Mouse (Mus musculus) heart, adult 2 months (tissue): ENCODE results near the gene Aaed1. TPM values are rescaled to one million over a fixed set of nuclear protein-coding genes. Genes with fewer than 3 reads are reported as not detected.
A peak's percentile ranks its signal among the peaks of the same experiment; 100 is the strongest.
"Not testable (repeated sequence)": the region's sequence is repeated elsewhere in the genome, so short reads cannot be mapped to it uniquely, and the experiment has no call there.

Source experiments
- DNase-seq, 2 experiments: peaks; one replicate each; pipeline ENCODE4 v3.0.0; 2021
- H3K27ac ChIP-seq: fragments of 200-600 bp; 2 replicates; pipeline ENCODE4 v1.8.1; 2022
- H3K27me3 ChIP-seq: fragments of 200-500 bp; 2 replicates; pipeline ENCODE4 v1.6.1; 2012; ENCODE audit warnings: mild to moderate bottlenecking, low read length, inconsistent platforms, mixed read lengths; ENCODE audit not compliant: control insufficient read depth, insufficient read depth
- H3K36me3 ChIP-seq: fragments of 200-500 bp; 2 replicates; pipeline ENCODE4 v1.6.1; 2012; ENCODE audit warnings: low read length, inconsistent platforms; ENCODE audit not compliant: control insufficient read depth, insufficient read depth
- H3K4me1 ChIP-seq: fragments of 200-500 bp; 2 replicates; pipeline ENCODE4 v1.6.1; 2011; ENCODE audit warnings: low read length; ENCODE audit not compliant: control insufficient read depth, insufficient read depth
- H3K4me3 ChIP-seq: fragments of 200-600 bp; 2 replicates; pipeline ENCODE4 v1.8.1; 2022
- H3K79me2 ChIP-seq: fragments of 200-500 bp; replicated peaks from 2 replicates; pipeline ENCODE4 v1.6.1; 2012; ENCODE audit warnings: mild to moderate bottlenecking, inconsistent platforms, low read length, moderate library complexity, mixed read lengths; ENCODE audit not compliant: control insufficient read depth, insufficient read depth
- H3K9ac ChIP-seq: fragments of 200-500 bp; 2 replicates; pipeline ENCODE4 v1.6.1; 2012; ENCODE audit warnings: low read depth, mild to moderate bottlenecking, control low read depth, inconsistent platforms, low read length, mixed read lengths
- CTCF ChIP-seq: fragments of 200-600 bp; IDR thresholded peaks from 2 replicates; pipeline ENCODE4 v1.8.1; 2022; ENCODE audit warnings: antibody characterized with exemption, mild to moderate bottlenecking, moderate library complexity
- EP300 ChIP-seq: fragments of 200-500 bp; IDR thresholded peaks from 2 replicates; pipeline ENCODE4 v1.6.1; 2011; ENCODE audit warnings: low read depth, low read length, control low read depth; ENCODE audit not compliant: insufficient read depth
- POLR2A ChIP-seq: fragments of 200-500 bp; IDR thresholded peaks from 2 replicates; pipeline ENCODE4 v1.6.1; 2011; ENCODE audit warnings: mild to moderate bottlenecking, low read depth, low read length, control low read depth; ENCODE audit not compliant: insufficient read depth
- WGBS: fragments of 180-500 bp; shearing (Covaris S2); methylation state at CpG from one replicate; pipeline ENCODE4 v1.1.7; 2018; 5-methylcytosine and 5-hydroxymethylcytosine counted together
- intact Hi-C: fragments of 180-260 bp; cut with DNase I; formaldehyde crosslinking; loops from one replicate; pipeline ENCODE4 v1.15.1; 2025
- polyA plus RNA-seq: library from polyadenylated mRNA; depleted of rRNA; stranded (reverse); fragments of >200 nt; gene quantifications from 2 replicates; pipeline ENCODE4 v1.2.3, GENCODE M21; 2012
- total RNA-seq, 2 experiments: library from RNA; stranded (reverse); gene quantifications; 2 replicates each; pipeline ENCODE4 v1.2.3; 2021

Aaed1 gene
- total and polyA plus RNA-seq, 3 experiments = 19.6 to 65.7 (median 55.7) TPM

GRCm38 (mm10) chr13:64257010-64257813 is 55.3 kb downstream of the Aaed1 start:
- 75% methylated on average over 12 of the region's 12 CpGs for WGBS
- H3K27me3 ChIP-seq = no peaks in the 10 kb centered on the region
- no peak for DNase-seq
- H3K79me2 ChIP-seq = no peaks in the 10 kb centered on the region
- no peak overlapping the region for H3K9ac ChIP-seq
- no peak overlapping the region for H3K4me3 ChIP-seq
- no peak overlapping the region for H3K27ac ChIP-seq
- TF ChIP-seq POLR2A (no peak), EP300 (no peak), CTCF (no peak)
- H3K36me3 ChIP-seq = no peaks in the 10 kb centered on the region
- H3K4me1 ChIP-seq = no peaks in the 10 kb centered on the region; the same call in 1 of the 2 replicates
- intact Hi-C loops = no loop called here

GRCm38 (mm10) chr13:64254185-64254584 is 58.3 kb downstream of the Aaed1 start:
- DNase-seq, intact Hi-C loops, H3K9ac ChIP-seq, H3K4me3 ChIP-seq, H3K79me2 ChIP-seq, H3K27me3 ChIP-seq, H3K36me3 ChIP-seq, H3K27ac ChIP-seq, H3K4me1 ChIP-seq: not testable (repeated sequence)
- WGBS = 79% methylated on average over 11 of the region's 11 CpGs

DNA sequence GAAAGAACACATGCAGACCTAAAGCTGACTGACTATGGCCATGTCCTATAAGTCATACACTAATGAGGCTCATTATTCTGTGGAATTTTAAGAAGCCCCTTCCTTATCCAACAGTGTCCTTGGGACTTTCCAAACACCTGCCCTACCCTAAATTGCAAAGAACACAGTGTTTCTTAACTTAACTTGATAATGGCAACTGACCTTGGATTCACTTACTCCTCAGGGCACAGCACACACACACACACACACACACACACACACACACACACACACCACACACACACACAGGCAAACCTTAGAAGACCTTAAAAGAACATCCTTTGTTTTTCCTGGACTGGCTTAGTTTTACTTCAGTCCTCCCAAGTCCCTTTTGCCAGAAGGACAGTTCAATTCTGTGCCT is 58.8 kb downstream of the Aaed1 start:
- Histone ChIP-seq H3K27me3 (no peaks in the 10 kb centered on the region), H3K4me3 (no peak overlapping the region), H3K27ac (no peak overlapping the region), H3K9ac (no peak overlapping the region), H3K4me1 (no peaks in the 10 kb centered on the region), H3K79me2 (no peaks in the 10 kb centered on the region), H3K36me3 (0 out of 2 replicates have a peak, but pooled peaks cover 2% of the 10 kb centered on the region)
- no peak for TF ChIP-seq CTCF
- no peak for DNase-seq
- intact Hi-C loops = no loop called here

- intact Hi-C loops = no loop called here
- no peak overlapping the region for H3K4me3 ChIP-seq
- H3K27me3 ChIP-seq = no peaks in the 10 kb centered on the region
- no peaks in the 10 kb centered on the region for H3K79me2 ChIP-seq
- 47% methylated on average over 5 of the region's 5 CpGs for WGBS
- DNase-seq = peak in 1 of 2 experiments; percentile 27
- no peak overlapping the region for H3K9ac ChIP-seq
- 0 out of 2 replicates have a peak, but pooled peaks cover 2% of the 10 kb centered on the region for H3K36me3 ChIP-seq
- H3K27ac ChIP-seq = no peak overlapping the region
- TF ChIP-seq CTCF (no peak), POLR2A (no peak), EP300 (no peak)
- no peaks in the 10 kb centered on the region for H3K4me1 ChIP-seq
Observed at GRCm38 (mm10) chr13:64252147-64252546, 60.4 kb downstream of the Aaed1 start.

GRCm38 (mm10) chr13:64250363-64250762 is 62.1 kb downstream of the Aaed1 start:
- DNase-seq = no peak
- Histone ChIP-seq H3K9ac (no peak overlapping the region), H3K4me3 (no peak overlapping the region)

GRCm38 (mm10) chr13:64248775-64249524 is 63.6 kb downstream of the Aaed1 start:
- 7% methylated on average over 22 of the region's 22 CpGs for WGBS
- H3K36me3 ChIP-seq = peaks cover 2% of the 10 kb centered on the region; the same call in 1 of the 2 replicates
- H3K27me3 ChIP-seq = no peaks in the 10 kb centered on the region
- H3K4me1 ChIP-seq = no peaks in the 10 kb centered on the region
- intact Hi-C loops = loop anchor here (1.0 to 5.0 kb wide), 2 partner anchors 57 to 817 kb away; no protein-coding TSS in a partner anchor
- H3K9ac ChIP-seq = peak overlapping the region; percentile 78
- TF ChIP-seq POLR2A = no peak
- TF ChIP-seq EP300 = peak; percentile 57; the same call in 1 of the 2 replicates
- TF ChIP-seq CTCF = peak; percentile 99
- DNase-seq = peak; percentile 90 to 94
- no peaks in the 10 kb centered on the region for H3K79me2 ChIP-seq
- H3K27ac ChIP-seq = peak overlapping the region; percentile 82
- H3K4me3 ChIP-seq = peak overlapping the region; percentile 77

More at GRCm38 (mm10) chr13:64250363-64250762, 62.1 kb downstream of the Aaed1 start:
- Histone ChIP-seq H3K36me3 (peaks cover 2% of the 10 kb centered on the region; the same call in 1 of the 2 replicates), H3K27me3 (no peaks in the 10 kb centered on the region), H3K27ac (no peak overlapping the region), H3K79me2 (no peaks in the 10 kb centered on the region), H3K4me1 (no peaks in the 10 kb centered on the region)
- WGBS = 21% methylated on average over 1 of the region's 1 CpGs
- intact Hi-C loops = no loop called here
- TF ChIP-seq CTCF (peak; percentile 68), EP300 (no peak)
